Mouse (Mus musculus): ENCODE measurements at regions not wholly inside any gene's neighbourhood (a gene's known extent, or its start where the extent isn't known, plus 50 kb on each side); places are given as distances from the start of the nearest gene placed in this dataset.
A peak's percentile ranks its signal among the peaks of the same experiment; 100 is the strongest.
"Not testable (repeated sequence)": the region's sequence is repeated elsewhere in the genome, so short reads cannot be mapped to it uniquely, and the experiment has no call there.

- DNase-seq (ENCODE audit: low spot score), result no peak
- Histone ChIP-seq H3K4me3 (ENCODE audit: low read depth, low read length) (no peak overlapping the region), H3K4me2 (ENCODE audit: low read depth, low read length) (no peak overlapping the region), H3K27me3 (ENCODE audit: control insufficient read depth, insufficient read depth, low read length) (no peaks in the 10 kb centered on the region), H3K27ac (replicated peaks; ENCODE audit: low read depth, low read length) (no peak overlapping the region), H3K9ac (replicated peaks; ENCODE audit: low read length) (no peak overlapping the region), H3K36me3 (replicated peaks; ENCODE audit: control insufficient read depth, insufficient read depth, low read depth, low read length) (no peaks in the 10 kb centered on the region), H3K9me3 (replicated peaks; ENCODE audit: control insufficient read depth, low read length) (no peaks in the 10 kb centered on the region), H3K4me1 (ENCODE audit: control insufficient read depth, insufficient read depth, low read length) (no peaks in the 10 kb centered on the region)
- 60% methylated on average over 6 of the region's 6 CpGs for WGBS
- no peak for ATAC-seq (replicated peaks; ENCODE audit: insufficient number of reproducible peaks, low FRiP score, low TSS enrichment, low read depth)
Measured at GRCm38 (mm10) chr4:23193384-23194135, 705.4 kb upstream of the Pou3f2 start.

GRCm38 (mm10) chr4:23173811-23174210, 685.6 kb upstream of the Pou3f2 start:
- no peak overlapping the region for H3K4me3 ChIP-seq (ENCODE audit: low read depth, low read length)
- no peak overlapping the region for H3K27ac ChIP-seq (replicated peaks; ENCODE audit: low read depth, low read length)
- DNase-seq (ENCODE audit: low spot score) (no peak), ATAC-seq (replicated peaks; ENCODE audit: insufficient number of reproducible peaks, low FRiP score, low TSS enrichment, low read depth) (no peak)
- H3K9me3 ChIP-seq (replicated peaks; ENCODE audit: control insufficient read depth, low read length), result no peaks in the 10 kb centered on the region
- WGBS, result 81% methylated on average over 1 of the region's 1 CpGs
- H3K27me3 ChIP-seq (ENCODE audit: control insufficient read depth, insufficient read depth, low read length), result no peaks in the 10 kb centered on the region
- H3K4me1 ChIP-seq (ENCODE audit: control insufficient read depth, insufficient read depth, low read length), result no peaks in the 10 kb centered on the region
- no peak overlapping the region for H3K9ac ChIP-seq (replicated peaks; ENCODE audit: low read length)
- no peaks in the 10 kb centered on the region for H3K36me3 ChIP-seq (replicated peaks; ENCODE audit: control insufficient read depth, insufficient read depth, low read depth, low read length)
- no peak overlapping the region for H3K4me2 ChIP-seq (ENCODE audit: low read depth, low read length)

GRCm38 (mm10) chr4:23173330-23173729, 685.2 kb upstream of the Pou3f2 start:
- Histone ChIP-seq H3K9ac (replicated peaks; ENCODE audit: low read length) (no peak overlapping the region), H3K4me2 (ENCODE audit: low read depth, low read length) (no peak overlapping the region), H3K4me1 (ENCODE audit: control insufficient read depth, insufficient read depth, low read length) (no peaks in the 10 kb centered on the region), H3K4me3 (ENCODE audit: low read depth, low read length) (no peak overlapping the region), H3K27me3 (ENCODE audit: control insufficient read depth, insufficient read depth, low read length) (no peaks in the 10 kb centered on the region), H3K36me3 (replicated peaks; ENCODE audit: control insufficient read depth, insufficient read depth, low read depth, low read length) (no peaks in the 10 kb centered on the region), H3K9me3 (replicated peaks; ENCODE audit: control insufficient read depth, low read length) (no peaks in the 10 kb centered on the region), H3K27ac (replicated peaks; ENCODE audit: low read depth, low read length) (no peak overlapping the region)
- 56% methylated on average over 4 of the region's 4 CpGs for WGBS
- DNase-seq (ENCODE audit: low spot score) (peak; percentile 7), ATAC-seq (replicated peaks; ENCODE audit: insufficient number of reproducible peaks, low FRiP score, low TSS enrichment, low read depth) (0 out of 2 replicates have a peak, but pooled peaks have one; percentile 59)

- Histone ChIP-seq H3K4me2 (ENCODE audit: low read depth, low read length) (no peak overlapping the region), H3K4me1 (ENCODE audit: control insufficient read depth, insufficient read depth, low read length) (no peaks in the 10 kb centered on the region), H3K4me3 (ENCODE audit: low read depth, low read length) (no peak overlapping the region), H3K27me3 (ENCODE audit: control insufficient read depth, insufficient read depth, low read length) (no peaks in the 10 kb centered on the region), H3K9ac (replicated peaks; ENCODE audit: low read length) (no peak overlapping the region), H3K36me3 (replicated peaks; ENCODE audit: control insufficient read depth, insufficient read depth, low read depth, low read length) (no peaks in the 10 kb centered on the region), H3K9me3 (replicated peaks; ENCODE audit: control insufficient read depth, low read length) (no peaks in the 10 kb centered on the region), H3K27ac (replicated peaks; ENCODE audit: low read depth, low read length) (no peak overlapping the region)
- ATAC-seq (replicated peaks; ENCODE audit: insufficient number of reproducible peaks, low FRiP score, low TSS enrichment, low read depth), result no peak
- no peak for DNase-seq (ENCODE audit: low spot score)
- WGBS, result 83% methylated on average over 3 of the region's 3 CpGs
Measured at GRCm38 (mm10) chr4:23148097-23148849, 660.1 kb upstream of the Pou3f2 start.

- DNase-seq (ENCODE audit: low spot score) (no peak), ATAC-seq (replicated peaks; ENCODE audit: insufficient number of reproducible peaks, low FRiP score, low TSS enrichment, low read depth) (no peak)
- H3K4me2 ChIP-seq (ENCODE audit: low read depth, low read length), result no peak overlapping the region
- H3K27ac ChIP-seq (replicated peaks; ENCODE audit: low read depth, low read length), result no peak overlapping the region
- WGBS, result 41% methylated on average over 2 of the region's 2 CpGs
- no peak overlapping the region for H3K9ac ChIP-seq (replicated peaks; ENCODE audit: low read length)
- H3K27me3 ChIP-seq (ENCODE audit: control insufficient read depth, insufficient read depth, low read length), result no peaks in the 10 kb centered on the region
- H3K4me1 ChIP-seq (ENCODE audit: control insufficient read depth, insufficient read depth, low read length), result no peaks in the 10 kb centered on the region
- no peaks in the 10 kb centered on the region for H3K36me3 ChIP-seq (replicated peaks; ENCODE audit: control insufficient read depth, insufficient read depth, low read depth, low read length)
- H3K4me3 ChIP-seq (ENCODE audit: low read depth, low read length), result no peak overlapping the region
- H3K9me3 ChIP-seq (replicated peaks; ENCODE audit: control insufficient read depth, low read length), result no peaks in the 10 kb centered on the region
Measured at GRCm38 (mm10) chr4:23133386-23133785, 645.2 kb upstream of the Pou3f2 start.

- H3K4me1 ChIP-seq (ENCODE audit: control insufficient read depth, insufficient read depth, low read length); H3K4me2 ChIP-seq (ENCODE audit: low read depth, low read length); H3K4me3 ChIP-seq (ENCODE audit: low read depth, low read length); H3K36me3 ChIP-seq (replicated peaks; ENCODE audit: control insufficient read depth, insufficient read depth, low read depth, low read length); H3K27ac ChIP-seq (replicated peaks; ENCODE audit: low read depth, low read length); H3K9me3 ChIP-seq (replicated peaks; ENCODE audit: control insufficient read depth, low read length); H3K9ac ChIP-seq (replicated peaks; ENCODE audit: low read length); ATAC-seq (replicated peaks; ENCODE audit: insufficient number of reproducible peaks, low FRiP score, low TSS enrichment, low read depth); H3K27me3 ChIP-seq (ENCODE audit: control insufficient read depth, insufficient read depth, low read length): not testable (repeated sequence)
- WGBS, result 95% methylated on average over 2 of the region's 2 CpGs
- DNase-seq (ENCODE audit: low spot score), result peak; percentile 2
Measured at GRCm38 (mm10) chr4:23101452-23101851, 613.3 kb upstream of the Pou3f2 start.

GRCm38 (mm10) chr4:23079521-23079920, 591.4 kb upstream of the Pou3f2 start:
- no peak overlapping the region for H3K9ac ChIP-seq (replicated peaks; ENCODE audit: low read length)
- no peak overlapping the region for H3K27ac ChIP-seq (replicated peaks; ENCODE audit: low read depth, low read length)
- H3K4me3 ChIP-seq (ENCODE audit: low read depth, low read length), result no peak overlapping the region
- ATAC-seq (replicated peaks; ENCODE audit: insufficient number of reproducible peaks, low FRiP score, low TSS enrichment, low read depth) (no peak), DNase-seq (ENCODE audit: low spot score) (no peak)
- no peaks in the 10 kb centered on the region for H3K27me3 ChIP-seq (ENCODE audit: control insufficient read depth, insufficient read depth, low read length)
- no peaks in the 10 kb centered on the region for H3K36me3 ChIP-seq (replicated peaks; ENCODE audit: control insufficient read depth, insufficient read depth, low read depth, low read length)
- no peaks in the 10 kb centered on the region for H3K4me1 ChIP-seq (ENCODE audit: control insufficient read depth, insufficient read depth, low read length)
- H3K9me3 ChIP-seq (replicated peaks; ENCODE audit: control insufficient read depth, low read length), result no peaks in the 10 kb centered on the region
- 85% methylated on average over 5 of the region's 5 CpGs for WGBS
- H3K4me2 ChIP-seq (ENCODE audit: low read depth, low read length), result no peak overlapping the region

- H3K4me3 ChIP-seq (ENCODE audit: low read depth, low read length), result no peak overlapping the region
- H3K9ac ChIP-seq (replicated peaks; ENCODE audit: low read length), result no peak overlapping the region
- WGBS, result 71% methylated on average over 2 of the region's 2 CpGs
- no peaks in the 10 kb centered on the region for H3K27me3 ChIP-seq (ENCODE audit: control insufficient read depth, insufficient read depth, low read length)
- no peak overlapping the region for H3K4me2 ChIP-seq (ENCODE audit: low read depth, low read length)
- DNase-seq (ENCODE audit: low spot score) (no peak), ATAC-seq (replicated peaks; ENCODE audit: insufficient number of reproducible peaks, low FRiP score, low TSS enrichment, low read depth) (no peak)
- no peaks in the 10 kb centered on the region for H3K9me3 ChIP-seq (replicated peaks; ENCODE audit: control insufficient read depth, low read length)
- H3K36me3 ChIP-seq (replicated peaks; ENCODE audit: control insufficient read depth, insufficient read depth, low read depth, low read length), result no peaks in the 10 kb centered on the region
- H3K27ac ChIP-seq (replicated peaks; ENCODE audit: low read depth, low read length), result no peak overlapping the region
- no peaks in the 10 kb centered on the region for H3K4me1 ChIP-seq (ENCODE audit: control insufficient read depth, insufficient read depth, low read length)
Measured at GRCm38 (mm10) chr4:23077603-23078002, 589.4 kb upstream of the Pou3f2 start.

Measured in embryonic facial prominence, embryonic 11.5 days (tissue).